Mouse (Mus musculus) lung, adult 18-20 months (tissue): ENCODE results near the gene Gm364.
A peak's percentile ranks its signal among the peaks of the same experiment; 100 is the strongest.

ENCODE experiments used
- DNase-seq, 2 experiments: peaks; one replicate each; pipeline ENCODE4 v3.0.0; 2022; ENCODE audit warnings: mixed read lengths in 2 of 2

Gene Gm364

GRCm38 (mm10) chrX:57408769-57409168 lies at the start of gene Gm364:
TSS of gene Gm364 (plus strand) at chrX:57409154.
- no peak for DNase-seq

- DNase-seq = no peak
Measured at GRCm38 (mm10) chrX:57359316-57359715, 49.6 kb upstream of the Gm364 start.

- no peak for DNase-seq
Measured at GRCm38 (mm10) chrX:57364891-57365569, 43.9 kb upstream of the Gm364 start.

GRCm38 (mm10) chrX:57372965-57373364 lies 36.0 kb upstream of the Gm364 start:
- DNase-seq = peak; percentile 6 to 40

GRCm38 (mm10) chrX:57373543-57373942 lies 35.4 kb upstream of the Gm364 start:
- DNase-seq = no peak

GRCm38 (mm10) chrX:57374029-57374428 lies 34.9 kb upstream of the Gm364 start:
- no peak for DNase-seq

GRCm38 (mm10) chrX:57377096-57377495 lies 31.9 kb upstream of the Gm364 start:
- no peak for DNase-seq

- DNase-seq = no peak
Measured at GRCm38 (mm10) chrX:57378579-57378978, 30.4 kb upstream of the Gm364 start.

- DNase-seq = no peak
Measured at GRCm38 (mm10) chrX:57380915-57381314, 28.0 kb upstream of the Gm364 start.

- DNase-seq = peak; percentile 84 to 91
Measured at GRCm38 (mm10) chrX:57392367-57393246, 16.3 kb upstream of the Gm364 start, which contains the start of gene Rbmx. TSS of gene Rbmx (minus strand) at chrX:57393036.

GRCm38 (mm10) chrX:57393412-57393811 lies 15.5 kb upstream of the Gm364 start:
- DNase-seq = no peak

GRCm38 (mm10) chrX:57401388-57401787 lies 7.6 kb upstream of the Gm364 start:
- no peak for DNase-seq

- DNase-seq = no peak
Measured at GRCm38 (mm10) chrX:57403651-57404050, 5.3 kb upstream of the Gm364 start.

GRCm38 (mm10) chrX:57431610-57432009 lies 22.7 kb downstream of the Gm364 start:
- no peak for DNase-seq

- DNase-seq = no peak
Measured at GRCm38 (mm10) chrX:57433897-57434296, 24.9 kb downstream of the Gm364 start.

GRCm38 (mm10) chrX:57503634-57504033 lies 94.7 kb downstream of the Gm364 start, which contains the start of gene Gpr101:
TSS of gene Gpr101 (minus strand) at chrX:57503757.
- DNase-seq = no peak

- no peak for DNase-seq
Measured at GRCm38 (mm10) chrX:57506247-57506646, 97.3 kb downstream of the Gm364 start.

- no peak for DNase-seq
Measured at GRCm38 (mm10) chrX:57521117-57522095, 112.5 kb downstream of the Gm364 start.
